Mouse (Mus musculus): ENCODE results near the gene Mmgt2.
A peak's percentile ranks its signal among the peaks of the same experiment; 100 is the strongest.
"Not testable (repeated sequence)": the region's sequence is repeated elsewhere in the genome, so short reads cannot be mapped to it uniquely, and the experiment has no call there.

Mmgt2 gene

GRCm38 (mm10) chr11:62646495-62646843, 2.0 kb upstream of the Mmgt2 start:
- no peak for DNase-seq

GRCm38 (mm10) chr11:62646958-62647515, 1.4 kb upstream of the Mmgt2 start:
- no peak for DNase-seq

GRCm38 (mm10) chr11:62647661-62648590, 538 bp upstream of the Mmgt2 start, which contains the start of gene Lrrc75a:
Lrrc75a (minus strand) TSS chr11:62648523.
- DNase-seq = peak; percentile 41

GRCm38 (mm10) chr11:62649803-62650202, 1.3 kb downstream of the Mmgt2 start:
- DNase-seq = not testable (repeated sequence)

GRCm38 (mm10) chr11:62651563-62651962, 3.1 kb downstream of the Mmgt2 start:
- no peak for DNase-seq

- DNase-seq = no peak
Measured at GRCm38 (mm10) chr11:62652080-62652479, 3.6 kb downstream of the Mmgt2 start.

- DNase-seq = no peak
Measured at GRCm38 (mm10) chr11:62660885-62661284, 12.4 kb downstream of the Mmgt2 start.

GRCm38 (mm10) chr11:62664250-62664649, 15.8 kb downstream of the Mmgt2 start:
- DNase-seq = no peak

GRCm38 (mm10) chr11:62668986-62669385, 20.5 kb downstream of the Mmgt2 start:
- no peak for DNase-seq

- no peak for DNase-seq
Measured at GRCm38 (mm10) chr11:62669471-62669870, 21.0 kb downstream of the Mmgt2 start.

GRCm38 (mm10) chr11:62670006-62670405, 21.5 kb downstream of the Mmgt2 start:
- no peak for DNase-seq

- DNase-seq = peak; percentile 59
Measured at GRCm38 (mm10) chr11:62675480-62676289, 27.2 kb downstream of the Mmgt2 start.

GRCm38 (mm10) chr11:62676290-62676596, 27.8 kb downstream of the Mmgt2 start:
- DNase-seq = no peak

GRCm38 (mm10) chr11:62678778-62679354, 30.4 kb downstream of the Mmgt2 start:
- DNase-seq = no peak

- no peak for DNase-seq
Measured at GRCm38 (mm10) chr11:62679954-62680353, 31.5 kb downstream of the Mmgt2 start.

- DNase-seq = no peak
Measured at GRCm38 (mm10) chr11:62691592-62691991, 43.1 kb downstream of the Mmgt2 start.

- DNase-seq = peak; percentile 35
Measured at GRCm38 (mm10) chr11:62693299-62694184, 45.1 kb downstream of the Mmgt2 start.

GRCm38 (mm10) chr11:62695126-62695525, 46.7 kb downstream of the Mmgt2 start:
- DNase-seq = no peak

- DNase-seq = no peak
Measured at GRCm38 (mm10) chr11:62699749-62700148, 51.3 kb downstream of the Mmgt2 start.

GRCm38 (mm10) chr11:62701218-62701617, 52.8 kb downstream of the Mmgt2 start:
- no peak for DNase-seq

GRCm38 (mm10) chr11:62706141-62706540, 57.7 kb downstream of the Mmgt2 start:
- no peak for DNase-seq

- no peak for DNase-seq
Measured at GRCm38 (mm10) chr11:62708252-62708651, 59.8 kb downstream of the Mmgt2 start.

All from cerebellum, adult 9-11 months (tissue).